Mouse (Mus musculus) ES-E14 (cell line): ENCODE data around the gene Dpf2. TPM values are rescaled to one million over a fixed set of nuclear protein-coding genes. Genes with fewer than 3 reads are reported as not detected.
"Not testable (repeated sequence)": the region's sequence is repeated elsewhere in the genome, so short reads cannot be mapped to it uniquely, and the experiment has no call there.

Experiments
- DNase-seq: peaks from one replicate; pipeline ENCODE4 v3.0.0-alpha.2; 2013; ENCODE audit warnings: low read depth, low spot score
- H3K27ac ChIP-seq: 2 replicates; pipeline ENCODE4 v1.5.1; 2012; ENCODE audit warnings: low read depth, mild to moderate bottlenecking, low read length, moderate library complexity, mixed read lengths; ENCODE audit not compliant: poor library complexity, insufficient read depth, severe bottlenecking
- H3K36me3 ChIP-seq: 2 replicates; pipeline ENCODE4 v1.6.1; 2012; ENCODE audit warnings: mild to moderate bottlenecking, low read length, moderate library complexity, mixed read lengths; ENCODE audit not compliant: control insufficient read depth, poor library complexity, insufficient read depth, severe bottlenecking
- H3K4me1 ChIP-seq, 2 experiments: fragments of 150-350 bp in 1 of 2; sonication (generic) in 1 of 2; 2 replicates each; pipeline ENCODE4 v1.6.1; 2012; ENCODE audit warnings: low read length in 2 of 2, mild to moderate bottlenecking in 1 of 2, mixed read lengths in 1 of 2; ENCODE audit not compliant: control insufficient read depth in 2 of 2, insufficient read depth in 2 of 2, poor library complexity in 1 of 2
- H3K4me3 ChIP-seq, 2 experiments: fragments of 150-350 bp in 1 of 2; sonication (generic) in 1 of 2; 2 replicates each; pipeline ENCODE4 v1.5.1; 2012; ENCODE audit warnings: low read length in 2 of 2, low read depth in 1 of 2, mild to moderate bottlenecking in 1 of 2, mixed read lengths in 1 of 2; ENCODE audit not compliant: insufficient read depth in 1 of 2, poor library complexity in 1 of 2, severe bottlenecking in 1 of 2
- H3K9ac ChIP-seq: 2 replicates; pipeline ENCODE4 v1.6.1; 2012; ENCODE audit warnings: low read depth, mild to moderate bottlenecking, low read length, mixed read lengths; ENCODE audit not compliant: poor library complexity, insufficient read depth, severe bottlenecking
- H3K9me3 ChIP-seq: fragments of 150-350 bp; sonication (generic); 2 replicates; pipeline ENCODE4 v1.6.1; 2012; ENCODE audit warnings: low read depth, mild to moderate bottlenecking, low read length; ENCODE audit not compliant: control insufficient read depth, insufficient read depth
- CHD2 ChIP-seq: IDR thresholded peaks from 2 replicates; pipeline ENCODE4 v1.6.1; 2014; ENCODE audit warnings: mild to moderate bottlenecking, low read depth, low read length, inconsistent platforms
- HCFC1 ChIP-seq: IDR thresholded peaks from 2 replicates; pipeline ENCODE4 v1.6.1; 2012; ENCODE audit warnings: low read length, inconsistent platforms, borderline replicate concordance; ENCODE audit not compliant: insufficient read depth
- MAFK ChIP-seq: IDR thresholded peaks from 2 replicates; pipeline ENCODE4 v1.6.1; 2014; ENCODE audit warnings: mild to moderate bottlenecking, low read depth, low read length, inconsistent platforms; ENCODE audit not compliant: insufficient read depth
- ZC3H11A ChIP-seq: IDR thresholded peaks from 2 replicates; pipeline ENCODE4 v1.6.1; 2012; ENCODE audit warnings: low read depth, mild to moderate bottlenecking, inconsistent platforms, low read length, borderline replicate concordance
- ZNF384 ChIP-seq: IDR thresholded peaks from 2 replicates; pipeline ENCODE4 v1.6.1; 2012; ENCODE audit warnings: low read depth, low read length, inconsistent platforms
- in situ Hi-C, 2 experiments: fragments of 600-800 bp; cut with MboI; formaldehyde crosslinking; loops; one replicate each; pipeline ENCODE4 v1.15.1; 2025; ENCODE audit warnings: low sequenced_read_pairs in 2 of 2, inconsistent platforms in 1 of 2; ENCODE audit not compliant: unreplicated experiment in 2 of 2
- total RNA-seq: library from RNA; depleted of rRNA; stranded (reverse); fragments of 300-350 nt; gene quantifications from 2 replicates; pipeline ENCODE4 v1.2.3, GENCODE M21; 2012

The Dpf2 gene
- total RNA-seq, 1 experiment = 37.9 TPM

DNA sequence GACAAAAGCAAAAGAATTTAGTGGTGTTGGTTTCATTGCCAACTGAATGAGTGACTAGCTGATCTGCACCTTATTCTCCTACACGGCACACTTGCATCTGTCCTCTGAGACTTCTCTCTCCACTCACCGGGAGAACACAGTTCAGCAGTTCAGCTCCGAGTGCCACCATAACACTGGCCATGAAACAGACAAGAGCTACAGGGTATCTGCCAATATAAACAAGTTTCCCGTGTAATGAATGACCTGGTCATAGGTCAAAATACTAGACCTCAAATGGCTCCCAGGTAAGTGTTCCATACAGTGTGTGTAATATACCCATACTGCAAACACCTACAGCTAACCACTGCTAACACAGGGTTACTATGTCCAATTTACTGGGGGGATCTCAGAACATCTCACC, 23.6 kb downstream of the Dpf2 start:
- peaks cover 4% of the 10 kb centered on the region; the same call in 1 of the 2 replicates for H3K36me3 ChIP-seq
- in situ Hi-C loops = no loop called here
- H3K27ac ChIP-seq = no peak overlapping the region
- no peak for DNase-seq
- peaks cover 0 to 11% of the 10 kb centered on the region in 2 experiments; a peak in 1 of 4 replicates for H3K4me1 ChIP-seq
- no peak overlapping the region for H3K9ac ChIP-seq
- no peak overlapping the region for H3K4me3 ChIP-seq
- H3K9me3 ChIP-seq = no peaks in the 10 kb centered on the region
- TF ChIP-seq ZNF384 (no peak), MAFK (no peak), ZC3H11A (no peak), HCFC1 (no peak), CHD2 (no peak)

DNA sequence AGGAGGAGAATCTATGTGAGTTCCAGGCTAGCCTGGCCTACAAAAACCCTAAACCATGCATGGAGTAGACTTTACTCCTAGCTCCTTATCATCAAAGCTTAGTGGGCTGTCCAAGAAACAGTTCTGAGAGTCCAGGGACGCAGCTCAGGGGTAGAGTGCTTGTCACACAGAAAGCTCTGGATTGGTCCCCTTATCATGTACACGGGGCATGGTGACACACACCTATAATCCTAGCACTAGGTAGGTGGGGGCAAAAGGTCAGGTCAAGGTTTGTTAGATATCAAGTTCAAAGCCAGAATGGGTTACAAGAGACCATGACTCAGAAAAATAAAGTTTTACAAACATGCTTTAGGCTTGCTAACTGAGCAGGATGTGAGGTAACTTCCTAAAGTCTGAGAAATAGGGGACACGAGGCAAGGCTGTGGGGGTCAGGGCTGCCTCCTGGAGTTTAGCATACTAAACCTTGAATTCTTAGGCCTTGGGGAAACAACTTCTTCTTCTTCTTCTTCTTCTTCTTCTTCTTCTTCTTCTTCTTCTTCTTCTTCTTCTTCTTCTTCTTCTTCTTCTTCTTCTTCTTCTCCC, 25.5 kb downstream of the Dpf2 start:
- Histone ChIP-seq H3K9ac (no peak overlapping the region), H3K9me3 (no peaks in the 10 kb centered on the region), H3K27ac (no peak overlapping the region), H3K36me3 (peaks cover 4% of the 10 kb centered on the region; the same call in 1 of the 2 replicates), H3K4me3 (no peak overlapping the region), H3K4me1 (peaks cover 0 to 6% of the 10 kb centered on the region in 2 experiments; a peak in 1 of 4 replicates)
- TF ChIP-seq ZC3H11A (no peak), MAFK (no peak), ZNF384 (no peak), HCFC1 (no peak), CHD2 (no peak)
- no peak for DNase-seq
- in situ Hi-C loops = no loop called here

DNA sequence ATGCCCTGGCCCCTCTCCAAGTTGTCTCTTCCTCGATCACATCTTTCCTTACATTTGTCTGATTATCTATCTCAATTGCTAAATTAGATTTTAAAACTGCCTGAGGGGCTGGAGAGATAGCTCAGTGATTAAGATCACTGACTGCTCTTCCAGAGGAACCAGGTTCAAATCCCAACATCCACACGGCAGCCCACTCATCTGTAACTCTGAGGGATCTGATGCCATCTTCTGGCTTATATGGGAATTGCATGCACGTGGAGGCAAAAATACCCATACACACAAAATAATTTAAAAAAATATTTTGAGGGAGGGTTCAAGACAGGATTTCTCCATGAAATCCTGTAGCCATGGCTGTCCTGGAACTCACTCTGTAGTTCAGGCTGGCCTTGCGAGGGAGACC, 27.0 kb downstream of the Dpf2 start:
- H3K4me3 ChIP-seq = no peak overlapping the region
- H3K27ac ChIP-seq = no peak overlapping the region
- H3K9me3 ChIP-seq = no peaks in the 10 kb centered on the region
- H3K4me1 ChIP-seq = peaks cover 0 to 6% of the 10 kb centered on the region in 2 experiments; a peak in 1 of 4 replicates
- in situ Hi-C loops = no loop called here
- H3K9ac ChIP-seq = no peak overlapping the region
- no peaks in the 10 kb centered on the region for H3K36me3 ChIP-seq
- TF ChIP-seq ZC3H11A (peak; percentile 67; the same call in 1 of the 2 replicates), CHD2 (no peak)
- no peak for DNase-seq

DNA sequence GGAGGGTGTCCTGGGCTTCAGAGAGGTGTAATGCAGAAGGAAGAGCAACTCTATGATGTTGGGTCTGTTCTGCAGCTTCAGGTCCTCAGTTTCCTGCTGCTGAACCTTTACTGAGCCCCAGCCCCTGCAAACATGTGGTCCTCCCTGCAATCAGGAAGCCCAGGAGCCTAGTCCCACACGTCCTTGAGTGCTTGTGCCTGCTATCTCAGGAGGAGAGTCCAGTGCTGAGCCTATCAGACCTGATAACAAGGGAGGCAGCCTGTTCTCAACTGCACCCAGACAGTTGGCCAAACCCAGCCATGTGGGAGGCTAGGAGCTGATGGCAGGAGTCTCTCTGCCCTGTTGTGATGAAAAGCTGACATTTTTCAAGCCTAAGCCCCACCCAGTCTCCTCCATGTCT, 28.9 kb downstream of the Dpf2 start:
- DNase-seq = no peak
- TF ChIP-seq ZNF384 (no peak), MAFK (no peak), ZC3H11A (no peak), HCFC1 (no peak), CHD2 (no peak)
- Histone ChIP-seq H3K4me1 (peaks cover 0 to 6% of the 10 kb centered on the region in 2 experiments; a peak in 1 of 4 replicates), H3K9me3 (no peaks in the 10 kb centered on the region), H3K27ac (no peak overlapping the region), H3K36me3 (no peaks in the 10 kb centered on the region), H3K4me3 (no peak overlapping the region), H3K9ac (no peak overlapping the region)
- in situ Hi-C loops = no loop called here

DNA sequence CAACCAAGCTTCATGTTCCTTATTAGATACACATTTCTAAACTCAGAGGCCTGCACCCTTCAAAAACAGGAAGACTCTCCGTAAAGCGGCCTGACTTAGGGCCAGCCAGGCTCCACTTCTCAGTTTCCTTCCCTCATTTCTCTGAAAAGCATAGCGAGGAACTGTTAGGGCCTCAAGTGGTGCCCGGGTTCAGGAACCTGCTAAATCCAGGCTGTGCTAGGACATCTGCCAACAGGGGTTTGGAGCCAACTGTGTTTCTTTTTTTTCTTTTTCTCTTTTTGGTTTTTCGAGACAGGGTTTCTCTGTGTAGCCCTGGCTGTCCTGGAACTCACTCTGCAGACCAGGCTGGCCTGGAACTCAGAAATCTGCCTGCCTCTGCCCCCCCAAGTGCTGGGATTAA, 30.7 kb downstream of the Dpf2 start:
- H3K36me3 ChIP-seq, H3K4me3 ChIP-seq, H3K27ac ChIP-seq, DNase-seq, H3K9me3 ChIP-seq, H3K9ac ChIP-seq, in situ Hi-C loops: not testable (repeated sequence)
- H3K4me1 ChIP-seq = peaks cover 2 to 10% of the 10 kb centered on the region in 2 experiments; a peak in 2 of 4 replicates
